Mouse (Mus musculus) kidney, postnatal 10 days (tissue): ENCODE data around the gene Trp63.

Experiments
- DNase-seq: peaks from one replicate; pipeline ENCODE4 v3.0.0; 2021; ENCODE audit warnings: mixed read lengths

Gene Trp63

DNA sequence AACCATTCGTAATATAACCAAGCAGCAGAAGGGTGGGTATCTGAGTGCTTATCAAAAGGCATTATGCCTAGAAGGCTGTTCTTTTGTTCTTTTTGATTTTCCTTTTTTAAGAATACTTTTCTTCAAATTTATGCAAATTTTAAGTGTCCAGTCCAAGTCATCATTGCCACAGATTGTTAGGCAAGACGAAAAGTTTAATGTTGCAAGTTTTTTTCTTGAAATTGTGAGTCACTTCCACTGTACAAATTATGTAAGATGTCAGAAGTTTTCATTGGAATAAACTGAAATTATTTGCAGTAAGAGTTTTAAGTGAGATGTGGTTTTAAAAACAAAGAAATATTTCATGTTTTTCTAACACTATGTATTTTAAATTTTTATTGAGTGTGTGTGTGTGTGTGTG lies 100.7 kb downstream of the Trp63 start:
- no peak for DNase-seq

DNA sequence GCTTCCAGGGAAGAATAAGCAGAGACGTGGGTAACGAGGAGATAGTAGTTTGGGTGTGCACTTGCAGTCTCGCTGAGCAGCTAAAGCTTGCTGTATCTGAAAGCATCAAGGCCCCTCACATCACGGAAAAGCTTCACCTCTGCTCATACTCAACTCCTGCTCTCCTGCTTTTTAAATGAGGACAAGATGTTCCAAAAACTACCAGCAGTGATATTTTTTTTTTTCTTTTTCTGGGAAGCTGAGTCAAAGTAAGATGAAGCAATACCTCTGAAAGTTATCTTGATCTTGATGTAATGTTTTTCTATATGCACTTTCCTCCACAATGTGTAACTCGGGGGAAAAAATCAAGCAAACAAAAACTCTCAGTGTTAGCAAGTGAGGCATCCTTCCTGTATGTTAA lies 102.9 kb downstream of the Trp63 start:
- no peak for DNase-seq

DNA sequence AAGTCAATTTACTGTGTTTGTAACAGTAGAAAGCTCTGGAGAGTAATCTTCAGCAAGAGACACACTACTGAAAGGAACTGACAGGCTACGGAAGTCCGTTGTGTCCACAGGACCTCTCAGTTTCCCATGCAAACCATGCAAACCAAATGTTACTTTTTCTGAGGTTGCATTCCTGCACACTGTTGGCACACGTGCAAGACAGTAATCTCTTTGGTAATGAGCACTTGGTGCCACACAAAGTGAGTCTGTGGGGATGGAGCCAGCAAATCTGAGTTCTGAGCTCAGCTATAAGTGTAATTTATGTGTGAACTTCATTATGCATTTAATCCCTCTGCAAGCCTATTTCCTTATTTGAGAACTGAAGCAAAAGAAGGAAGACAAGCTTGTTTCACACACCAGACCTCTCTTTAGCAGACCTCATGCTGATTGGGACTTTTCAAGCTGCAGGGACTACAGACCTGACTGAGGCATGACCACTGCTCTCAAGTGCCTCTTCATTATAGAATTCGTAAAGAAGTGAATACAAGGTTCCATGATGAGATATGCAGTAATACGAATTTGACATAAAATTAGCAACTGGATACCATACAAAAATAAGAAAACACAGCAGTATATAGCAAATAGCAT lies 109.2 kb downstream of the Trp63 start:
- no peak for DNase-seq

GRCm38 (mm10) chr16:25797732-25798294 lies 114.2 kb downstream of the Trp63 start:
- DNase-seq: no peak

DNA sequence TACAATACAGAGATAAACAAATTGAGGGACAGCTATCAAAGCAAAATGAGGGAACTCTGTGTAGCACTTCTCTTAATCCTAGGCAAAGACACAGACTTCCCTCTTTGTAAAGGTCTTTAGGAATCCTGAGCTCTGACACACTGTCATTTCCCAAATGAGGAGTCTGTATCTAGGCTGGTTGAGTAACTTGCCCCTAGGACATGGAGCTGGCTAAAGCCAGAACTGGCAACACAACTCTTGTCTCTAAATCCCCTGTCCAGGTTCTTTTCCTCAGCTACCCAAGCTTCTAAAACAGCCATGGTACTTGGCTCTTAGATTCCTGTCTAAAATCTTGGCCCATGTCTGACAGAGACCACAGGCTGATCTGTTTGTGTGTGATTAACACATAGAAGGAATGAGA lies 116.1 kb downstream of the Trp63 start:
- no peak for DNase-seq

DNA sequence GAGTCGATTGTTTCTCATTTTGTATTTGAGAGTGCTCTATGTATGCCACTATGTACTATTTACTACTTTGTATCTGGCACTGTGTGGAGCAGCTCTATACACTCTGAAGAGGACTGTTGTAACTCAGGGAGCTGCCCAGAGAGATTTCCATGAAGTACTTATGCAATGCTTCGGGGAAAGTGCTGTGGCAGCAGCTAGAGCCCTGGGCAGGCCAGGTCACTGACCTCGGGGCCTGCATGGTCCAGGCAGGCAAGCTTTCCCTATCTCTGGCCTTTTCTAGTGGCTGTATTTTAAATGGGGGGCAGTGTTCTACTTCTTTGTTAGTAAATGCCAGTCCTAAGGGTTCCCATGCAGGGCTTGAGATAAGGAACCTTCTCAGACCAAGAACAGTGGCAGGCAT lies 121.4 kb downstream of the Trp63 start:
- no peak for DNase-seq

DNA sequence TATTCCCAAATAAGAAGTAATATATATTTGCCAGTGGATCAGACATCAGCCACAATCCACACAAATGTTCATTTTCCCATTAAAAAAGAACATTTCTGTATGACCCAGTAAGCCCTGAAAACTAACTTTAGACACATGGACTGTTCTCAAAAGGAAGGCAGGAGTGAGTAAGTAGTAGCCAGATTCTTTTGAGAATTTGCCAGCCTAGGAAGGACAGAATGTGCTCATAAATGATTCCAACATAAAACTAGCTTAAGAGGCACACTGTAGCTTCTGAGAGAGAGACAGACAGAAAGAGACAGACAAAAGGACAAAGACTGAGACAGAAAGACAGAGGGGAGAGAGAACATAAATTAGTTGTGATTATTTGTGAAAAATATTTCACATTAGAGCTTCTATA lies 123.6 kb downstream of the Trp63 start:
- DNase-seq: no peak

DNA sequence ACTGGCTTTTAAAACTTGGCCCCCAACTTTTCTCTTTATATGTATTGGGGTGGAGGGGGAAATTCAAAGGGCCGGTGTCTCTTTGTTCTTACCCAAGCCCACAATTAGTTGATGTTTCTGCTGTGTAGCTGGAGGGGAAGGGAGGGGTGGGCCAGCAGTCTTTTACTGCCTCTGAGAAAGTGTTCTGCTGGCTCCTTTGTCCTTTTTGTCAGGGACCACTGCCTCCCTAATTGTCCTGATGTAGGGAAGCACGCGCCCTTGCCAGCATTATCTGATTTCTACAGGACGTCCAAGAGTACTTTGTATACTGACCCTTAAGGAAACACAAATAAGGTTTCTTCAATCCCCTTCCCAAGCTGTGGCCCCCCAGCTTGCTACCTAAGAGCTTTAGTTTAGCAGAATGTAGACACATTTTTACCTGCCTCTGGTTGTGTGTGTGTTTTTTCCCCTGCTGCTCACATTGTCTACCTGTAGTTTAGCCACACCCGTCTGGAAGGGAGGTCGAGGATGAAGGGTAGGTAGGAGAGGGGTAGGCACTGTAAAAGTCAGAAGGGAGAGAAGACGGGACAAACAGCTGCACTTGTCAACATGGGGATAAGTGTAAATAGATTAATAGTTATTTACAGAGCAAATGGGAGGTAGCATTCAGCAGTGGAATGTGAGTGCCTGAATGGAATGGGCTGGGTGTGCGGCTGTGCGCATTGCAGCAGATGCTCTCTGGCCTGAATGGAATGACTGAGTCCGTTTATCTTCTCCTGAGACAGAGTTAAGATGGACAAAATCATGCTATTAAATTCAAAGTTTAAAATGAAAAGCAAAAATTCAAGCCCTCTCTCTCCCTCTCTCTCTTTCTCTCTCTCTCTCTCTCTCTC lies 134.4 kb downstream of the Trp63 start:
- DNase-seq: no peak

DNA sequence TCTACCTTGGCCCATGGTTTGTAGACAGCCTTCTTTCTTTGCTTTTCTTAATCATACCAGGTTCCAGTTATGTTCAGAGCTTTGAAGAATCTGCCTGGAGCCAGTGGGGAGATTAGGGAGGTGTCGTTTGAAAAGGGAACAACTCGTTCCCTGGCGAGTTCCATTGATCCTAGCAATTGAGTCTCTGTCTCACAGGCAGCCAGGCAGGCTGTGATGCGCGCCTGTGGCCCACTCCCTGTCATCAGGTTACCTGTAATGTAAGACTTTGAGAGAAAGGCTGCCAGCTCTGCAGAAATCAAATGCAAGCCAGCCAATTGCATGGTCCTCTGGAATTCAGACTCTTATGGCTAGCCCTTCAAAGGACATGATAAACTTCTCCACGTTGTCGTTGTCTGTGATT lies 142.5 kb downstream of the Trp63 start:
- DNase-seq: no peak

DNA sequence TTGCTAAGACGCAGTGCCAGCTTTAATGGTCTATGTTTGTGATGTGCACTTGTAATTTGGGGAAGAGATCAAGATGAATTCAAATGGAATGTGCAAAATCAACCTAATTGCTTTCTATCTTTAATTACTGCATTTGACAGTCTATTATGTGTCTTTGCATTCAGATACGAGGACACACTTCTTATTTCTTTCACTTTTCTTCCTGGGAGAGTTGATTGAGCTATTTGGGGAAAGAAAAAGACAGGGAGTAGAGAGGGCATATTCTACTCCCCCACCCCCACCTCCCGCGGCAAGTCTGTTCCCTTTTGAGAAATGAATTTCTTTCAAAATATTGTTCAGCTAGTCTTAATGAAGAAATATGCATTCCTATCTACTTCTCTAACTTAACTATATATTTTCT lies 149.0 kb downstream of the Trp63 start:
- no peak for DNase-seq

- DNase-seq: no peak
Measured at GRCm38 (mm10) chr16:25835301-25835700, 151.7 kb downstream of the Trp63 start.

GRCm38 (mm10) chr16:25835723-25836122 lies 152.2 kb downstream of the Trp63 start:
- DNase-seq: no peak

DNA sequence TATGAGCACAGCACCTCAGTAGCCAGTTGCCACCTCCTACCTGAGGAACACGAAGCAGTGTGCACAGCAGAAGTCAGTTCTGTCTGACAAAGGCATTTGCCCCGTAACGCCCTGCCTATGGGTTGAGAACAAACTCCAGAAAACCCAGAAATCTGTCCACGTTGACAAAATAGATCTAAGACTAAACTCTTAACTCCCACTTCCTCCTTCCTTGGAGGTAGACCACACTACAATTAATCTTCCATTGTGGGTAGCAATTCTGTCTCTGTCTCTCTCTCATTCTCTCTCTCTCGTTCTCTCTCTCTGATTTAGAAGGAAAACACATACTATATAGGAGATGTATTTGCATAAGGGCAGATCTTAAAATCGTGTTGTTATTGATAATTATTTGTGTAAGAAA lies 159.4 kb downstream of the Trp63 start:
- no peak for DNase-seq

- DNase-seq: no peak
Measured at GRCm38 (mm10) chr16:25843625-25844024, 160.1 kb downstream of the Trp63 start.

- no peak for DNase-seq
Measured at GRCm38 (mm10) chr16:25846611-25847010, 163.0 kb downstream of the Trp63 start.

- no peak for DNase-seq
Measured at GRCm38 (mm10) chr16:25848474-25848873, 164.9 kb downstream of the Trp63 start.

DNA sequence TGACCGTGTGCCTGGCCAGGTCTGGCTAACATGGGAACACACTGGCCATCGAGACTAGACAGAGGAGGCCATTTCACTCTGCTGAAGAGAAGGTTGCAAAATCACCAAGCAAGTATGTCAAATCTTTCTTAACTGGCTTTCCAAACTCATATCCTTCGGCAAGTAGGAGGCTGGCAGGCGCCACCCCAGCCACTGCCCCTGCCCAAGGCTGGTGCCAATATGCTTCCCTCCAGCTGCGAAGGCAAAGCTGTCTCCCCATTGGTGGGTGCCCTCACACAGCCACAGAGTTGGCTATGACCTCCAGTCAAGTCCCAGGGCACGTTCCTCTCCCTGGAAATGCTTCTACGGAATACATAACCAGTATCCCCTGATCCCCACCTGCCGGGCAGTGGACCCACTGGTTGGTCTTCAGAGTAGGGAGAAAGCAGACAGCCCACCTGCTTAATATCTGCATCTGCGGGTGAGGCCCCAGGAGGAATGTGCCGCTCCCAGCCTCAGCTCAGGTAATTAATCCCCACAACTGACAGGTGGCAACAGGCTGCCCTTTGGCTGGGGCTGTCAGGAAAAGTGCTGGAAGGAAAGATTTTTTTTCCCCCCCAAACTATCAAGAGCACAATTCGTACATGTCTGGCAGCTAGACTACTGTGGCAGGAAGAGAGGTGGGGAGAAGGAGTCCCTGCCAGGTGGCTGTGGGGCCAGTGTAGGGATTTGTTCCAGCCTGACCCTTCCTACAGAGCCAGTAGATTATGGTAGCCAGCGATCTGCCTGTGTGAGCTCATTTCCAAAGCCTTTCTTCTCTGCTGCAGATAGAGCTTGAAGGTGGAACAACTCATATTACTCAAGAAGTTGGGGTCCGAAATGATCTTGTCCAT lies 166.3 kb downstream of the Trp63 start:
- DNase-seq: no peak

DNA sequence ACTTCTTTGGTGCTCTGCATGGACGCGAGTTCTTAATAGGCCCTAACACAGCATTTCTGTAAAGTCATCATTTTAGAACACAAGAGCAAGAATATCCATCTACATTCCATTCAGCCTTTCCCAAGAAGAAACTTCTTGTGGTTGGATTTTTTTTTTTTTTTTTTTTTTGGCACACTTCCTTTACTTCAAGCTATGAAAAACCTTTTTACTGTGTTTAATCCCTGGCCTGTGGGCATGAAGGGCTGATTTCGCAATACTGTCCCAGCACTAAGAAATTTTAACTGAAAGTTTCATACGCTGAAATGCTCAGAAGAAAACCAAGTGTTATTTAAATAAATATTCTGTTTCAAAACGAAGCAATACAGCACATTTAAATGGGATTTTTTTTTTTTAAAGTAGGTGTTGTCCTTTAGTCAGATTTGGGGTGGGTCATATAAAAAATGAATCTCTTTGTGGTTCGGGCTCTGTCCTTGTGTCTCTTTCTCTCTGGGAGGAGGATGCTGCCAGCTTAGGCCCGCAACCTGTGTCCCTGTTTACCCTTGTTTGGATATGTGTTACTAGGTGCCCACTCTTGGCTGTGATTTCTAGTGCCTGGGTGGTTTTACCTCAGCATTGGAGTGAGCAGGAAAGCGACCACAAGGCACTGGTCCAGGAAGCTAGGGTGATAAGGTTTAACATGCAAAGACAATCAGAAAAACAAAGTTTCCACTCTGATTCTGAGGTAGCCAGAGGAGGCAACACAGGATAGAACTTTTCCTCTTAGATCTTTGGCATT lies 177.4 kb downstream of the Trp63 start:
- DNase-seq: no peak

DNA sequence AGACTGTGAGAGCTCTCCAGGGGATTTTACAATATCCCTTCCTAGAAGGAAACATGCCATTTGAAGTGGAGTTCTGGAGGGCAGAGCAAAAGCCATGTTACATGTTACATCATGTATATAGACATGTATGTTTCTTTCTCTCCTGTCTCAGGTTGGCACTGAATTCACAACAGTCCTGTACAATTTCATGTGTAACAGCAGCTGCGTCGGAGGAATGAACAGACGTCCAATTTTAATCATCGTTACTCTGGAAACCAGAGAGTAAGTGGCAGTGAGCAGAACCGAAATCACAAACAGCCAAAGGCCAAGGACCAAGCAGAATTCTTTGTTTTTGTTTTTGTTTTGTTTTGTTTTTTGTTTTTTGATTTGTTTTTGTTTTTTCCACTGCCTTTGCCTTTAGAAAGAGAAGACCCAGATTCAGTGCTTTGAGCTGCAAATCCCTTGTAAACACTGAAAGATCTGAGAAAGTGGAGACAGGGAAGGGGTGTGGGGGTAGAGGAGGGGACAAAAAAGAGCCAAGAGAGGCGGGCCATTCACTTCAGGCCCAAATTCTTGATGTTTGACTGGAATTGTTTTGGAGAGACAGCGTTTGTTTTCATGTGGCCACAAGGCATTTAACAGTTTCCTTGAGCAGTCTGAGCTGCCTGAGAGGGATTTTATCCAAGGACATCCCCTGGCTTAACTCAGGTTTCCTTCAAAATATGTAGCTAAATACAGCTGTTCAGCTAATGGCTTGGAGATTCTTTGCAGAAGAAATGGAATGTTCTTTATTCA lies 181.7 kb downstream of the Trp63 start:
- DNase-seq: peak; percentile 20

GRCm38 (mm10) chr16:25871503-25871902 lies 187.9 kb downstream of the Trp63 start:
- no peak for DNase-seq

DNA sequence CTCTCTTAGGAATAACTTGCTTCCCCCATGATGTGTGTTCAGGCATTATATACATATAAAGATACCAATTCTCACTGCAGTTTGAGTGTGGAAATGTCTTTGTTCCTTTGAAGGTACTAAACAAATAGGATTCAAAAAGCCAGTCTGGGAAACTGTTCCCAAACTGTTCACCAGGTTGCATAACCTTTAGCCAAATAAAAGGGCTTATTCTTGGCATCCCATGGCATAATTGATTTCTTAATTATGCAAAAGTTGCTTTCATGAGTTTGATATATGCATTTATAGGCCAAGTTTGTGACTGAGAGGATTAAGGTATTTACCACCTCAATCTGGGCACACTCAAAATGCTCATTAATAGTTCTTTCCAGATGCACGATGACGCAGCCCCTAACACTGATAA lies 192.1 kb downstream of the Trp63 start:
- no peak for DNase-seq
